Mouse (Mus musculus) Muller cell, postnatal 12 days (primary cell): ENCODE measurements around the gene Lsm4.
A peak's percentile ranks its signal among the peaks of the same experiment; 100 is the strongest.

Experiments
- DNase-seq: peaks from one replicate; pipeline ENCODE4 v3.0.0-alpha.2; 2015; ENCODE audit errors: inconsistent ontology term

Lsm4 gene

DNA sequence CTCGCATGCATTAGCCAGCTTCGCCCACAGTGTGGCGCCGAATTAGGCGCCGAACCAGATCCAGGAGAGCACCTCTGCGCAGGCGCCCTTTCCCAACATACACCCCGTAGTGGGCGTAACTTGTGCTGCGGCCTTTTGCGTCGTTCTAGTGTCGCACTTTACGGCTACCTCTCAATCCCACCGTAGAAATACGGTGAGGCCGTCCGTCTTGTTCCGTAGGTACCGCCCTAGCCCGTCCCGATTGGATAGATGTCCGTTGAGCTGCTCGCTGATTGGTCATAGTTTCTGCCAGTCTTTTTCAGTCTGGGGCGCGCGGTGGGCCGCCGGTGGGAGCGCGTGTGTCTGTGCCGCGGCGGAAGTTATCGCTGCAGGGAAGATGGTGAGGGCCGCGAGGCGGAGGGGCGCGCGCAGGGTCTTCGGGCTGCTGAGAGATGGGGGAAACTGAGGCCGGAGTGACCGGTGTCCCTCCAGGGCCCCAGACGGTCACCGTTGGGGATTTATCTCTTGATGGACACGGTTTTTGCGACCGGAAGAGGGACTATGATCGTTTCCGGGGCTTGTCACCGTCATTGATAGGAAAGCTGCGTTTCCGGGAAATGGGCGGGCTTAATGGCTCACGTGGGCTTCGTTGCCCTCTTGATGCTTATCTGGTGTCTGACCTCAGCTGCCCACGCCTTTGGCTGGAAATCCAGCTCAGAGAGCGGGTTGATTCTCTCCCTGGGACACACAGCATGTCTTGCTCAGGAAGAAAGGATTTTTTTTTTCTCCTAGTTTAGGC lies at the start of gene Lsm4:
Lsm4 (plus strand) TSS at position 170 of the 778 bp plus-strand sequence.
- DNase-seq = peak; percentile 98

DNA sequence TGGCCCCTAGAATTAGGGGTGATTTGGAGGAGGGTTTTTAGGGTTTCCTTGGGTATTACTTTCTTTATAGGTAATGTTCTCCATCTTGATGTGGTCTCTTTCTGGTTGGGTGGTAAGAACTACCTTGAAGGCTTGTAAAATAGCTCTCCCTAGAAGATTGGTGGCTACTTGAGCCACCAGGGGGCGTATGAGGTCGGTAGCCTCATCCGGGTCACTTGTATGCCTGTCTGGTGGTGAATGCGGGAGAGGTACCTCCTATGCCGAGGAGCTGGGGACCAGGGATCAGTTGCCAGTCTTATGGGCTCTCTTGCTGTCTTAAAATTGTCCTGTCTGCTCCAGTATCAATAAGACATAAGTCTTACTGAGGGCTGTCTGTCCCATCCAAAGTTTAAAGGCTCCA lies 47.9 kb upstream of the Lsm4 start:
- no peak for DNase-seq

DNA sequence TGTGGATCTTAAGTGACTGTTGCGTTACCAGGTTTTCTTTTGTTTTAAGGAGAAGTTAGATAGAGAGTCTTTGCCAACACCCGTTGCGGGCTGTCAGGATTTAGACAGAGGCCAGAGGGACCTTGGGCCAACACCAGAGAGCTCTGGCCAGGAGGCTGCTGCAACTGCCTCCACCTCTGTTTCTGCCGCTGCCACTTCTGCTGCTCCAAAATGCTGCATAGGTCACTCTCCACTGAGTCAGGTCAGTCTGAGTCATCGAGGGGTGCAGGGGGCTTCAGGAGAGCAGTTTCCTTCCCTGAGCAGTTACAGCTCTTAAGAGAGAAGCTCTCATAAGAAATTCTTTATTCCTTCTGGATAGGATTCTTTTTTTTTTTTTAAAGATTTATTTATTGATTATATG lies 46.0 kb upstream of the Lsm4 start:
- no peak for DNase-seq

DNA sequence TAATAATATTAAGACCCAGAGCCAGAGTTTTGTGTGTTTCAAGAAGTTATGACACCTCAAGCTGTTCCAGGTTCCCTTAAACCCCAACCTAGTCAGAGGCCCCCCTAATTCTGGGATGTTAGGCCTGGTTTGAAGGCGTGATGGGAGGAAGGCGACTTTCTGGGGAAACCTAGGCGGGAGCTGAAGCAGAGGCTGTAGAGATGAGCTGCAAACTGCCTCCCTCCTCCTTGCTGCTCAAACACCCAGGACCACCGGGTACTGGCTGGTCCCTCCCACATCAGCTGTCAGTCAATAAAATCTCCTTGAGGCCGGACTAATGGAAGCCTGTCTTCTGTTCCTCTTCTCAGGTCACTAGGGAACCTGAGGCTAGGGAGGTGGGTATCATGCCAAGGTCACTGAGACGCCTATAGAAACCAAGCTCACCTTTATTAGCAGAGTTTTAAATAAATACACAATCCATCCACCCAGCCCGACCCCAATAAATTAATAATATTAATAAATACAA lies 44.0 kb upstream of the Lsm4 start:
- DNase-seq = no peak

DNA sequence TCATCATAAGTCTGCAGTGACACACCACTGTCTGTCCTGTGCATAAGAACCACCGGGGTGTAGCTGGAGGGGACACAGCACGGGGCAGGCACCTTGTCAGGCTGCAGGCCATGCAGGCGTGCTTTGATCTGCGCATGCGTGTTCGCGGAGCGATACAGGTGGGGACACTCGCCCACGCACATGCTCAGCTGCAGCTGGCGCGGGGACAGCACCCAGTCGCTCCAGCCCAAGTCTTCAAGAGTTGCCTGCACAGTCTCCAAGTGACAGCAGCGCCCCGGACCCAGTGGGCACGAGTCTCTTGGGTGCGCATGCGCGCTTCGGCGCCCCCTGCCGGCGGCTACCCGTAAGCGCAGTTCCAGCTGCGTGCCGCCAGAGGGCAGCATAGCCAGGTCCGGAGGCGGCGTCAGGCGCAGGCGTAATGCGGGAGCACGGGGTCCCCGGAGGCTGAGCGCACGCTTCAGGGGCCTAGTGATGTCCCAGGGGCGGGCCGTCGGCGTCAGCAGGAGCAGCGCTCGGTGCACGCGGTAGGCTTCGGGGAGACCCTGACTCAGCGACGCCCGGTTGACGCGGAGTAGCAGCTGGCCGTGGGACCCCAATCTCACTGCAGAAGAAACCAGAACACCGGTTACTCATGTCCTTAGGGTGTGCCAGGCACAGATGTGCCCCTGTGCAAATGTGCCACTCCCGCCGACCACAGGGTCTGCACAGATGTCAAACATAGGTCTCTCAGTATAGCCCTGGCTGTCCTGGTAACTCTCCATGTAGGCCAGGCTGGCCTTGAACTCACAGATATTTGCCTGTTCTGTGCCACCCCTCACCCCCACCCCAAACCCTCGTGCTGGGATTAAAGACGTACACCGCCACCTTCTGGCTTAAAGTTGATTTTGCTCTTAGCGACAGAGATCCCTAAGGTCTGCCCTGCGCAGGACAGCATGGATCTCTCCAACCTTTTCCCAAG lies 43.2 kb upstream of the Lsm4 start:
- DNase-seq = peak; percentile 89

DNA sequence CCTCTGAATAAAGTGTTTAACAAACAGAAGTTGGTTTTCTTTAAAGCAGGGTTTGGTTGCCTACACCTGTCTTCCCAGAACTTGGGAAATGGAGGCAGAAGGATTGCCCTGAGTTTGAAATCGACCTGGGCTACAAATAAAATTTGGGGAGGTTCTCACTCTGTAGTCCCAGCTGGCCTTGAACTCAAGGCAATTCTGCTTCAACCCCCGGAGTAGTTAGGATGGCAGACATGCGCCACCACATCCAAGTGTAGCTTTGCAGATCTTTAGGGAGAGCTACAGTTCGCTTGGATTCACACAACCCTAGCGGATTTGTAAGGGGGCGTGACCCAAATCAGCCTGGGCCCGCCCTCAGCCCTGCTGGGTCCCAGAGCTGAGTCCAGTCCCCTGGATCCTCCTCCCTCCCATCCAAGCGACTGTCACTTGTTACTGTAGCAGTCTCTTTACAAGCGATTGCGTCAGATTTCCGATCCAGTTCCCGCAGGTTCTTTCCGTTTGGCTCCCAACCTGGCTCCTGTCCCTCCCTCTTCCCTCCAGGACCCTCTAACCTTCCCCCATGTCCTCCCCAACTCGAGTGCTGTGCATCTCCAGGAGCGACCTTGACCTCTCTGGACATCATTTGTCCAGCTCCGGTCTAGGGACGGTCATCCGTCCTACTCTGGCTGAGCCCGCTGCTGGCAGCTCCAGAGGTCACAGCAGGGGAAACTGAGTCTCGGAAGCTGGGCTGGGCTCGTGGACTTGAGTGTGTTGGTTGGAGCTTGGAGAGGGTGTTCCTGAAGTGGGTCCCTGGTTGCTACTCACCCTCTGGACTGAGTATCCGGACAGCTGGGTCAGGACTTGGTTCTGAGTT lies 42.3 kb upstream of the Lsm4 start:
- DNase-seq = peak; percentile 85

DNA sequence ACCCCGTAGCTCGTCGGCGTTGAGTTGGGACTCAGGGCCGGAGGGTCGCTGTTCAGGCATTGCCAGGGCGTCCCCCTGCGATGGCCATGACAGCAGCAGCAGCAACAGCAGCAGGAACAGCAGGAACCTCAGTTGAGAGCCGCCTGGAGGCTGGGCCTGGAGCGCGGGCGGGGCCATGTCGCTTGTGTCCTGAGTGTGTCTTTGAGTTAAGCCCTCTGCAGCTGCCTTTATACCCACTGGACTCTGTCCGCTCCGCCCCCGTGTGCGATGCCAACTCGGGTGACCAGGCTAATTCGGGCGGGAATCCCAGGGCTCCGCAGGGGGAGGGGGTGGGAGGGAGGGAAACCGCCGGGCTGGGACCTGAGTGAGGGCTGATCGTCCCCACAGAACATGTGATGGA lies 41.6 kb upstream of the Lsm4 start:
- peak; percentile 83 for DNase-seq

DNA sequence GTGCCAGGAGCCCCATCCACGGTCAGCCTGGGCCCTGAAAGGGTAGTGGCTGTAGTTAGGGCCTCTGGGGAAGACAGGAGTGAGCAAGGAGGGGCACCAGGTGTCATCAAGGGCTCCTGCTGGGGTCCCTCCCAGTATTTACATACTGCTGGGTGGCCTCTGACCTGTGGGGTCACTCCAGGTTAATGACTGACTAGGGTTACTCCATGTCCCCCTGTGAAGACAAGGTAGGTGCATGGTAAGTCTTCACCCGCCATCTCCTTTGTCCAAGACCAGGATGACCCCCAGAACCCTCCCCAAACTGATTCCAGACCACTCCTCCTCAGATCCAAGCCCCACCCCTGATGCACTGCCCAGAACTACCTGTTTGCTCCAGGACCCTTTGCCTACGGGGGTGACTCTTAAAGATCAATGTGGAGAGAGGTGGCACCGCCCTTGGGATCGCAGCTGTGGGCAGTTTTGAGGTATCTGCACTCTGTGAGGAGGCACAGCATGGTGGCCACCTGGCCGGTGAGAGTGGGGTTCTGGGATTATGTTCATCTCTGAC lies 40.6 kb upstream of the Lsm4 start, which contains the start of gene Gdf15:
Gdf15 (minus strand) TSS at position 111 of the 547 bp plus-strand sequence.
- DNase-seq = no peak

DNA sequence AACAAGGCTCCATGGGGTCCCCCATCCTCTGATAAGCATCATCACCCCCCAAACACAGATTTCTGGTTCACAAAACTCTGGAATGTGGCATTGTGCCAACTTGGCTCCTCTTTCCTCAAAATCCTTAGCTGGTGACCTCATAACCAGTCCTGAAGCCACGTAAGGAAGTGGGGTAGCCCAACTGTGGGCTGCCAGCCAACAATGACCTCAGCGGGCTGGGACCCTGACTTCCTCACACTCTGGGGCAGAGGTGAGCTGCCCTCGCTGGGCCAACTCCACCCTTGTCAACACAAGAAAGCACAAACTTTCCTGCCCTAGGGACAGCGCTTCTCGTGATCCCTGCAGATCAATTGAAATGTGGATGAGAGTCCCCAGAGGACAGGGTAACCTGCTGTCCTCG lies 39.0 kb upstream of the Lsm4 start:
- DNase-seq = peak; percentile 92

DNA sequence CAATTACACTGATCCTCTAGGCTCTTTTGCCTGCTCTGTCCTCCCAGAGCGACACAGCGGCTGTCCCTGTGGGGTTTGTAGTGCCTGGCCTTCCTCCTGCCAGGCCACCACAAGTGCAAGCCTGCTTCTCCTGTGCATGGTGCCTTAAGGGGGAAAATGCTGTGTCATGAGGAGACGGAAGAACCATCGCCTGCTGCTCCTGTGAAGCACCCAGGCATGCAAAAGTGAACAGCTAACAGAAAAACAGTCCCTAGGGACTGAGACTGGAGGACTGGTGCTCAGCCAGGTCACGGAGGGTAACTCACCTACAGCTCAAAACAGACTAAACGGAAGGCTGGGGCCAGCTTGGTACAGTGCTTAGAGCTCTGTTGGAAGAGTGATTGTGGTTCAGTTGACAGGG lies 37.5 kb upstream of the Lsm4 start:
- DNase-seq = no peak

DNA sequence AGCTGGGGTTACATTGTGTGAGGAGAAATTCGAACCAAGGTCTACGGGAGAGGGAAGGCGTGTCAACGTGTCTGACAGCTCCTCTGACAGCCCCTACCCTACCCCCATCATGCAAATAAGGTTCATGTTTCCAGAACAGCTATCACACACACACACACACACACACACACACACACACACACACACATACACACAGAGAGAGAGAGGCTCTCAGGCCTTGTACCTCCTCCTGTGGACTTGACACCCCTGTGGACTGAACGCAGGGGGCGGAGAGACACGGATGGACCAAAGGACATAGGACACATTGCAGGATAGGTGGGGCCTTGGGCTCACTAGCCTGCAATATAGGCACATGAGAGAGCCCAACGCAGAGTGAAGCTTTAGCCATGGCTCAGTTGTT lies 36.2 kb upstream of the Lsm4 start:
- no peak for DNase-seq

DNA sequence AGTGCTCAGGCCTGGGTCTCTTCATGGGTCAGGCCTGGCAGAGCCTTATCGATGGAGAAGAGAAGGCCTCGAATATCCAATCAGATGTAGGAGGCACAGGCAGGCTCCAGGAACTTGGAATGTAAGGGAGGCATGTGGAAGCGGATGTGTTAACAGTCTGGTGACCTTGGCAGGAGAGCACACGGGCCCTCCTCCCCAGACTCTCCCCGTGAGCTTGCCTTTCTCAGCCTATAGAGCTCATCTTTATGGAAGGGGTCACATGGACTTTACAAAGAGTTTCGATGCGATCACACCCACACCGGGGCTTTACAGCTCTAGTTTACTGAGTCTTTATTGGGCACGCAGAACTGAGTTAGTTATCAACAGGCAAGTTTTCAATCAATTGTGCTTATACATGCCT lies 34.3 kb upstream of the Lsm4 start:
- no peak for DNase-seq

DNA sequence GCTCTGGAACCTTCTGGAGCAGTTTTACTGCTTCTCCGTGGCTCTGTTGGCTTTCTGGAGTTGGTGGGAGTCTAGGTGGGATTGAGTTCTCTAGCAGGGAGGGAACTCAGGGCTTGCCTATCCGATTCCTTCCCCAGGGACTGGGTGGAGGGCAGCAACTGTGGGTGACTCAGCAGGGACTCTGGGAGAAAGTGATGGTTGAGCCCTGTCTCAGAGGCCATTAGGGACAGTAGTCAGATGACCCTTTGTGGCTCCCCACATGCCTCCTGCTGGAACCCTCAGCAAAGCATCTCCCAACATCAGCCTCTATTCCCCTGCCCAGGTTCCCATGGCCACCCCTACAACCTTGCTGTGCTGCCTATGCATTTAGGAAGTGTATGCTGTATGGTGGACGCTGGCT lies 30.0 kb upstream of the Lsm4 start:
- DNase-seq = no peak

DNA sequence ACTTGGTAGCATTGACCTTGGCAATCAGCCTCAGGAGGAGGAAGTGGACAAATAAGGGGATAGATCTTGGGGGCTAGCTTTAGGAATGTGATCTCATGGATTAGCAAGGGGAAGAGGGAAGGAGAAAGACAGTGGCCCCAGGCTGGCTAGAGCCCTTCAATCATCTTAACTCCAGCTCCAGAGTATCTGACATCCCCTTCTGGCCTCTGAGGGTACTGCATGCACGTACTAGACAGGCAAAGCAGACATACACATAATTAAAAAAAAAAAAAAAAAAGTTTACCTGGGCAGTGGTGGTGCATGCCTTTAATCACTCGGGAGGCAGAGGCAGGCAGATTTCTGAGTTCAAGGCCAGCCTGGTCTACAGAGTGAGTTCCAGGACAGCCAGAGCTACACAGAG lies 29.0 kb upstream of the Lsm4 start:
- no peak for DNase-seq

DNA sequence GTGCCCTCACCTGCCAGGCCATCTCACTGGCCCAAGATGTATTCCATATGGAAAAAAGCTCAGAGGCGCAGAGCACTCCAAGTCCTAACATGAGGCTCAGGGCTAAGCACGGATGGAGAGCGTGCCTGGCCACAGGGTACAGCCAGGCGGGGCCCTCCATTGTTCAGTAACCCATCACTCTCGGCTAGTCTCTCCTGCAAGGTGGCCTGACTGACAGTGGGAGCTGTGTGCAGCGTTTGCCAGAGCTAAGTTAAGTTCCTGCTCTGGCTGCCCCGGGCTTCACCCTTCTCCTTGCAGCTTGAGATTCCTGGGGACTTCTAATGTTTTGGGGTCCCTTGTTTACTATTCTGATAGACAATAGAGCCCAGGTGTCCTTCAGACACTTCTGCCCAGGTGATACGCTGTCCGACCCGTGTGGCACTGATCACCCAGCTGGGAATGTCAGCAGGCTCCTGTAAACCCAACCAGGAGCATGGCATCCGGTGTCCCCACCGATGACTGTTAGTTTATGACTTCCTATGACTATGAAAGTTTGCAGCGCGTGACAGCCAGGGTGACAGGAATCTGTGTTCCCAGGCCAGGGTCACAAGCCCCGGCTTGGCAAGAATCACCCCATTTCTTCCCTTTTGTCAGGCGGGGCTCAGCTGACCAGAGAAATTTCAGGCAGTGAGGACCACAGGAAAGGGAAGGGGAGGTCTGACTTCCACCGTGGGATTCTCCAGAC lies 27.4 kb upstream of the Lsm4 start:
- DNase-seq = no peak

DNA sequence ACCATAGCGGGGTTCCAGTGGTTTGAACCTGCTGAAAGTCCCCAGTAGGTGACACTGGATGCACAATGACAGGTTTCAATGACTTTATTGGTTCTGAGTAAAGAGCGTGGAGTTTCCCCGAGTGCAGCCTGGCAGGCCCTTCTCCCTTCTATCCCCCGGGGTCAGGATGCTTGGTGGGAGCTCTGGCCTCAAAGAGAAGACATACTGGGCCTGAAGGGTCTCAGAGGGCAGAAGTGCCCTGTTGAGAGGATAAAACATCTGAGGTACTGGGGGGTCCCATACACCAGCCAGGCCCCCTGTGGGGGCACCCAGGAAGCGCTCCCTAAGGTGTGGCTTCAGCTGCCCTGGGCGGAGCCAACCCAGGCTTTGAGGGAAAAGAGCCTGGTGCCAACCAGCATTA lies 26.7 kb upstream of the Lsm4 start:
- no peak for DNase-seq

DNA sequence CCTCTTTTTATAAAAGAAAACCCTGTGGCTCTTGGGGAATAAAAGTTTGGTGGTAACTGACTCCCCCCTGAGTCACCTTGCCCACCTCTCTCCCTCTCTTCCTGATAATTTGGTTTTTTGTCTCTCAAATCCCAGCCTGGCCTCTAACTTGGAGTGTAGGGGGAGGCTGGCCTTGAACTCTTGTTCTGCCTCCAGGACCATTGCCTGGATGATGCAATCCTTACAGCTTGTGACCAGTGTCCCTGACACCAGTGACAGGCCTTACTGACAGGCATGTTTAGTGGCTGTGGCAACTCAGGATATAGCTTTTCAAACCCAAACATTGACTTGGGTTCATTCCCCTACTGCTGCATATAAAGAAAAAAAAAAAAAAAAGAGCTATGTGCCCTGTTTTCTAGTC lies 26.3 kb upstream of the Lsm4 start:
- DNase-seq = no peak

DNA sequence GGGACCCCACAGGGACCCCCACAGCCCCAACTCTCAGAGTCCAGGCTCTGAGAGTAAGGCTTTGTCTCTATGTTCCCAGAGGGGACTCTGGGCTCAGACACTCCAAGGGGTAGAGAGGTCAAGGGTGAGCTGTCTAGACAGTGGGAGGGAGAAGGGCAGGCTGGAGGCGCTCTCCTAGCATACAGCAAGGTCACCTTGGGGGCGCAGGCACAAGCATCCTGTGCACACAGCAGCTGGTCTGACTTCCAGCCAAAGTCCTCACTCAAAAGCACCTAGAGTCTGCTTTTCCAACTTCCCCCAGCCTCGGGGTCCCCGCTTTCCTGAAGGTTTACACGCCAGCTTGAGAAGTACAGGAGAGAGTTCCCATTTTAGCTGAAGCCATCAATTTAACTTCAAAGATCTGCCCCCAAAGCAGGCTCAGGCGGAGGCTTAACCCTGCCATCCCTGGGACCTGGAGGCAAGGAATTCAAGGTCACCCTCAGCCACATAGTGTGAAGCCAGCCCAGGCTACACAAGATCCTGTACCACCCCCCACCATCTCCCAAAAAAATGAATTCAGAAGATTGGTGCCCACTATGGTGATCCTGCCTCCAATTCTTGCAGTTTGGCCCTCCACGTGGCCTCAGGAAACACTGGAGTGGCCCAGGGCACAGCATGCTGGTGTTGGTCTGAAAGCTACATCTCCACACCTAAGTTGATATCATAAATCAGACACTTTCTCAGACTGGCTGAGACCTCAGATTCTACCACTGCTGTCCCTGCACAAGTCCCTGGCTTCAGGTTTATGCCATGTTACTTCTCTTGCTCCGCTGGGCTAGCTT lies 25.5 kb upstream of the Lsm4 start:
- DNase-seq = no peak

DNA sequence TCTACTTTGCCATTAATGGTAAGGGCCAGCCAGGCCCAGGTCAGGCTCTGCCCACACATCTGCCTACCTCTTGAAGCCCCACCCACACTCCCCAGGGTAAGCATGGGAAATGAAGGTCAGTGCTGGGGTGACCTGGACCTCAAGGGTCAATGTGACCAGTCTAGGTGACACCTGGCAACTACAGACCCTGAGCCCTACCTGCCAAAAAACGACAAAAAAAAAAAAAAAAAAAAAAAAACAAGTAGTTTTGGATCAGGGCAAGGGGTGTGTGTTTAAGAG lies 24.9 kb upstream of the Lsm4 start:
- no peak for DNase-seq

DNA sequence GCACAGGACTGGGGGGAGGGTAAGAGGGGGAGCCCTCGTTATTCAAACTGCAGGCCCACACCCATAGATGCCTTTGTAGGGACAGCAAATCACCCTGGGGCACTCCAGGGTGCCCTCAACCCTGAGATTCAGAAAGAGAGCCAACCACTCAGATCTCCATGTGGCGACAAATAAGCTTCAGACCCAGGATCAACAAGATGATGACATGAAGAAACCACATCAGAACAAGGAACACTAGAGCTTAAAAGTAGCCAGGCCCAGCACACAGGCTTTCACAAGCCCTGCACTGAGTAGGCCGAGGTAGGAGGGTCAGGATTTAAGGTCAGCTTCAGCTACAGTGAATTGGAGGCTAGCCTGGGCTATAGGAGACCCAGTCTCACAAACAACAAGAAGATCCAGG lies 24.1 kb upstream of the Lsm4 start:
- no peak for DNase-seq
